Mouse (Mus musculus) layer of hippocampus, adult 11-12 months (tissue): Measurements from ENCODE around the gene Mlh1.

Experiments used
- DNase-seq: peaks from one replicate; pipeline ENCODE4 v3.0.0; 2022; ENCODE audit warnings: low spot score

The Mlh1 gene

DNA sequence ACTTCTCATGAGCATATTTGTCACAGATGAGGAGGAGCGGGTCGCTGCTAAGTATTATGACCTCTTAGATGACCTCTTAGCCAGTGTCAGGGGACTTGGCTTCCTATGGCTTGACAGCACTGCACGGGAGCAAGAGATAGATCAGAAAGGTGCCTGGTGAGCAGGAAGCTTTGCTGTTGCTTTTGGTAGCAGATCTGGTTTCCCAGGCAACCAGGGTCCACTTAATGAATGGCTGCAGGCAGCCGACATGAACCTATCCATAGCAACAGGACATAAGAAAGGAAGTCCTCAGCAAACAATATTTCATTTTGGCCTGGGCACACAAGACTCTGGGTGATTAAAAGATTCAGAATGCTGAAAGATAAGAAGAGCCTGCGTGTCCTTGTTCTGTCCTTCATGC, 14.1 kb upstream of the Mlh1 start:
- DNase-seq, result no peak

DNA sequence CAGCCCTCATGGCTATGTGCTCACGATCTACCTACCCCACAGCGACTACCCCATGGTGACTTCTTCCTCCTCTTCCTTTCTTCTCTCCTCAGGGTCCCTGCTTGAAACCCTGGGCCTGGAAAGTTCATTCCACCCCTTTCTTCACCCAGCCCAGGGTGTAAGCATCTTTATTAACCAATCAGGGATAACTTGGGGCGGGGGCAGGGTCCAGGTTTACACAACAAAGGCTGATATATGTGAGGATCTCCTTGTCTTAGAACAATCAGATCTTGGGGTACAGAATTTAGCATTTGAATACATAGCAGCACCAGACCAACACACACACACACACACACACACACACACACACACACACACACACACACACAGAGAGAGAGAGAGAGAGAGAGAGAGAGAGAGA, 13.5 kb upstream of the Mlh1 start:
- DNase-seq, result no peak

DNA sequence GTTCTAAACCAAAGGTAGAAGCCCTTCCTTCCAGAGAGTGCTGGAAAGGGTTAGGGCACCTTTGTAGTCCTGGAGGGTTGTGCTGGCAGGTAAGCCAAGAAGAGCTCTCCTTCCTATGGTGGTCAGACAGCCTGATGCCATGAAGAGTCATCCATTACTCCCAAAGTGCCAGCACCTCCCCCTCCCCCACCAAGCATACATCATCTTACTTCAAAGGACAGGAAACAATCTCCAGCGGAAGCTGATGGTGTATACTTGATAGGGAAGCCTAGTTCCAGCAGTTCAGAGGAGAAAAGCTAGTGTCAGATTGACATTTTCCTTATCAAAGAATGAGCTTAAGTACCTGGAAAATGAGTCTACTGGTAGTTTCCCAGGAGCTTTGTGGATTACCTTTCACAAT, 3.6 kb upstream of the Mlh1 start:
- DNase-seq, result no peak

DNA sequence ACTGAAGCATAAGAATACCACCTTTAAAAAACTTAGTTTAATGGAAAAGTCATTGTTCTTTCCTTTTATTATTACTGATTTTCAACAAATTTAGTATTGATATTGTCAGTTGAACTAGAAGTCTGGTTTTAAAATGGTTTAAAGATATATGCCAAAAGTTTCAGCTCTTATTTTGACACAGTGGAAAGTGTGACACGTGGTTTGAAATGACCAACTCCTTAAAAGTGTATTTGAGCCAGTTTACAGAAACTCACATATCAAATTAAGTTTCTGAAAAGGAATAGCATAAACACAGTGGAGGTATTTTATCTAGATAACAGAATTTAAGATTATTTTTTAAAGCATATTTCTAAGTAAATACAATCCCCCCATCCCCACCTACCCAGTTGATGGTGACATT, 2.4 kb upstream of the Mlh1 start:
- no peak for DNase-seq

DNA sequence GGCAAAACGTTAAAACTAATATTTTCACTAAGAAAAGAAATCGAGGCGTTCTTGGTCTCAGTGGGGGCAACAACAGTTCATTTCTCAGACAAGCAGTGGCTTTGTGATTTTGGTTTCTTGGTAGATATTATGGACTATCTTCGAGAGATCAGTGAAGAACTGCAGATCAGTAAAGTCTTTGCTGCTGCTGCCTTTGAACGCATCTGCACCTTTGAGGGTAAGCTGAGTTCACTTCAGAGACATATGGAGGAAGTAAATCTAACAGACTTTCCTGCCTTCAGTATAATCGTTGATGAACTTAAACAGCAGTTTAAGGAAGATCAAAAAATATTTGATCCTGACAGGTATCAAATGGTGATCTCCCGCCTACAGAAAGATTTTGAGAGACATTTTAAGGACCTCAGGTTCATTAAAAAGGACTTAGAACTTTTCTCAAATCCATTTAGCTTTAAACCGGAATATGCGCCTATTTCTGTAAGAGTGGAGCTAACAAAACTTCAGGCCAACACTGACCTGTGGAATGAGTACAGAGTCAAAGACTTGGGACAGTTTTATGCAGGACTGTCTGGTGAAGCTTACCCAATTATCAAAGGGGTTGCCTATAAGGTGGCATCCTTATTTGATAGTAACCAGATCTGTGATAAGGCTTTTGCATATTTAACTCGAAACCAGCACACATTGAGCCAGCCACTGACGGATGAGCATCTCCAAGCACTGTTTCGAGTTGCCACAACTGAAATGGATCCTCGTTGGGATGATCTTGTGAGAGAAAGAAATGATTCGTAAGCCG, 1.6 kb upstream of the Mlh1 start:
- DNase-seq, result no peak

DNA sequence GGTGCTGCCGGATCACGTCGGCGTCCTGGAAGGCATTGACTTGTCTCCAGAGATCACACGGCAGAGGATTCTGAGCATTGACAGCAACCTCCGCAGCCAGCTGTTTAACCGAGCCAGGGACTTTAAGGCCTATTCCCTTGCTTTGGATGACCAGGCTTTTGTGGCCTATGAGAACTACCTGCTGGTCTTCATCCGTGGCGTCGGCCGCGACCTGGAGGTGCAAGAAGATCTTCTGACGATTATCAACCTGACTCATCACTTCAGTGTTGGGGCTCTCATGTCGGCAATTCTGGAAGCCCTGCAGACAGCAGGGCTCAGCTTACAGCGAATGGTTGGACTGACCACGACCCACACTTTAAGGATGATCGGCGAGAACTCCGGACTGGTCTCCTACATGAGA, 765 bp upstream of the Mlh1 start:
- peak; percentile 24 for DNase-seq

DNA sequence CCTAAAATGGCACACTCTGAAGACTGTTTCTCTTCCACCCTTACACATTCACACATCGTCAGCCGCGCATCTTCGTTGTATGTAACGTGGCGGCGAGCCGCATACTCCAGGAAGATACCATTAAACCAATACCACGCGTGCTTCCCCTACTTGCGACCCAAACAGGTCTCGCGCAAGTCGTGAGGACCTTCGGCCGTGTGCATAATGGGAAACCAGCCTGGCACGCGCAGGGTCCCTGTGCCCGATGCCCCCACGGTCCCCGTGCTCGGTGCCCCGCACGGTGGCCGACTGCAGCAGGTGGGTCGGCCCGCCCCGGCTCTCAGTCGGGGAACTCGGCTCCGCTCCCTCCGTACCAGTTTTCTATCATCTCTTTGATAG, 546 bp downstream of the Mlh1 start:
- no peak for DNase-seq

DNA sequence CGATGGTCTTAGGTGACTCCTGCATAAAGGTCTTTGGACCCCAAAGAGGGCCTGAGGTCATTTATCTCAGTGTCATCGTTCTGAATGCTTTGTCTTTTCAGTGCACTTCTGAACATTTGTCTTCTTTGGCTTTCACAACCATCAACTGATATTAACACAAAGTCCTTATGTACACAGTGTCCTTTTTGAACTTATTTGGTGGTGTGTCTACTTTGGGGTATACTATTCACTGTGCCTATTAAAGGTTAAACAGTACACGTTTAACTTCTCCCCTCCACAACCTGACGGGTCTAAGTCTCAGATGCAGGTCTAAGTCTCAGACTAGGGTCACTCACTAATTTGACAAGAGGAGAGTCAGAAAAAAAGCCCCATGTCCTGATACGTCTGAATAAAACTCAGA, 985 bp downstream of the Mlh1 start:
- no peak for DNase-seq

DNA sequence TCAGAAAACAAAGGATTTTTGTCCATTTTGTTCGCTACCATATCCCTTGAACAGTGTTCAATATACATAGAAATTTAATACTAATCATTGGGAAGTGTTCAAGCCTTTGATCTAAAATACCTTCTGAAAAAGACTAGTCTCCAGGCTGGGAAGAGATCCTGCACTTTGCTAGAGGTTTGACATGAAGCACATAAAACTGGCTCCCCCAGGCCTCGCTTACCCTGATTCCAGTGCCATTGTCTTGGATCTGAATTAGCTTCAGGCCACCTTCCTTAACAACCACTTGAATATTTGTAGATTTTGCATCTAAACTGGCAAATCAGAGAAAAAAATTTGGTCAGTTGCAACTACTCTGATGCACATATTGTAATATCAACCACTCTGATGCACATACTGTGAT, 3.6 kb downstream of the Mlh1 start:
- DNase-seq, result no peak

DNA sequence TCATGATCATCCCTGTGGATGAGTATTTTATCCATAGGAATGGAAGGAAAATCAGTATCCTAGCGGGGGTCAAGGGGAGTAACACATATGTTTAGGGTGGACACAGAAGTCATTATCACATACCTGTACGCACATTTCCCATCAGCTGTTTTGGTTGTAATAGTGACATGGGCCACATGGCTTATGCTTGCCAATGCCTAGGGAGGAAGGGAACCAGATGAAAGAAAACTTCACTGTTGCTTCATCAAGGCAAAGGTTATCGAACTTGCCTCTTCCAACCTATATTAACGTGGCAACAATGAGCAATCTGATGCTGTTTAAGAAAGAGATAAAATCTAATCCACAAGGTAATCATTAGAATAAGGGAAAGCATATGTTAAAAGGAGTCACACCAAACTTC, 10.2 kb downstream of the Mlh1 start:
- DNase-seq, result no peak

DNA sequence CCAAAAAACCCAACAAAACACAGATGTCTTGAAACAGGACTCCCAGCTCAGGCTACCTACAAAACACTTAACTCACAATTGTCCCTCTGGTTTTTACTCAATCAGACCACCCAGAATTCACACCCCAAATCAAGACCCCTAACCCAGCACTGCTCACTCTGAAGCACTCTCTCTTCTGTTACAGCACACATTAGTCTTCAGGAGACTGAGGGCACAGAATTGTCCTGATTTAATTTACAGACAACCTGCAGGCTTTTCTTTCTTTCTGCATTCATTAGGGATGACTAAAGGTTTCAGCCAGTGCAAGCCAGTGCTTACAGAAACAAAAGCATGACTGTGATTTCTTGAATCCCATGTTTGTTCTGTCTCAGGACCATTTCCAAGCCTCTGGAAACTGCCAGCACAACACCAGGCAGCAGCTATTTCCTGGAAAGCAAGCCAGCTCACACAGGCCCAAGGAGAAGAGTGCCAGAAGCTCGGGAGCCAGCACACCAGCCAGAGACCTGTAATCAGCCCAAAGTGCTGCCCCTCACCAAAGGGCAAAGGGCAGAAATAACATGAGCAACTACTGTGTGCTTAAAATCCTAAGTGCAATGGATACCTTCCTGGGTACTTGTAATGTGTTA, 11.1 kb downstream of the Mlh1 start:
- peak; percentile 50 for DNase-seq

DNA sequence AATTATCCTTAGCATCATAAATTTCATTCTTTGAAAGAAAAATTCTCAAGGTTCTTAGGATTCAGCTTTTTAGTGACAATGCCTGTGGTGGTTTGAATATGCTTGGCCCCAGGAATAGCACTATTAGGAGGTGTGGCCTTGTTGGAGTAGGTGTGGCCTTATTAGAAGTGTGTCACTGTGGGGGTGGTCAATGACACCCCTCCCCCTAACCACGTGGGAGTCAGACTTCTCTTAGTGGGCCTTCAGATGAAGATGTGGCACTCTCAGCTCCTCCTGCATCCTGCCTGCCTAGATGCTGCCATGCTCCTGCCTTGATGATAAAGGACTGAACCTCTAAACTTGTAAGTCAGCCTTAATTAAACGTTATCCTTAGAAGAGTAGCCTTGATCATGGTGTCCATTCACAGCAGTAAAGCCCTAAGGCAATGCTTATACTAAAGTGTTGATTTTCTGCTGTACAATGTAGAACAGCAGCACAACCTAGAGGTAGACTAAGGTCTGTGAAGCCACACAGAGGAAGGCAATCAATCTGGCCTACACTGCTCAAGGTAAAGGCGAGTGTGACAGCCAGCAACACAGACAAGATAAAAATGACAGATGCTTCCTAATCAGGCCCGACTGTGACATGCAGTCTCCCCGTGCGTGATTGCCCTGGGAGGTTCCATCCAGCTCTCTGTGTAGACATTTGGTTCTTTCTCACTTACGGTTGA, 19.3 kb downstream of the Mlh1 start:
- no peak for DNase-seq

DNA sequence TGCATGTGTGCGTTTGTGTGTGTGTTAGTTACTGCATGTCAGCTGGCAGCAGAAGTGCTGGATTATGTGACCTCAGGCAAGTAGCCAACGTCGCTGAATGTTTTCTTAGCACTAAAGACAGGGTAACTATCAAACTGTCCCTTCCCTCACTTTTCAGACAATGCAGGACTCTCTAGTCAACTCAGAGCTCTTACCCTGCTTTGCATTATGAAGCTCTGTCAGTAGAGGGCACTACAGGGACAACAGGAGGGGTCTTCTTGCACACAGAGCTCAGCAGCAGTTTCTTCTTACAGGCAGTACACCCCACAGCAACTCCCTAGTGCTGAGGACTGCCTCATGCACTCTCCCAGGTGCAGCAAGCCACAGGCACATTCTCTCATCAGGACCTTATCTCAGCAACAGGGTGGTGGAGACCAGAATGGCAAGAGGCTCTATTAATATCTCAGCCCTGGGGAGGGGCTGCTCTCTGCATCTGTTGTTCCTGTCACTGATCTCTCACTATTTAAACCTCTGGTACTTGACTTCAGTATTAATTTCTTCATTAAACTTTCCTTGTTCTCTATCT, 23.8 kb downstream of the Mlh1 start:
- peak; percentile 40 for DNase-seq

DNA sequence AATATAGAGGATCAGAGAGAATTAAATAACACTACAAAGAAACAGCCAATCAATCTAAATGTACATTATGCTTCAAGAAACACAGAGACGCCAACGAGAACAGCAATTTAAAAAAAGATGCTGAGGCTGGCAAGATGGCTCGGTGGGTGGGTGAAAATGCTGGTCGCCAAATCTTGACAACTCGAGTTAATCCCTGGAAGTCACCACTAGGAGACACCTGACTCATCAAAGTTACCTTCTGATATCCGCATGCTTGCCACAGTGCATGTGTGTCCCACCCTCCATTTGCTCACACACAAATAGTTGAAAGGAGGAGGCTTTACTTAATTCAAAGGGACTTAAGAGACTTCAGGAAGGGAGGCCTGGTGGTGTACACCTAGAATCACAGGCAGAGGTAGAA, 26.0 kb downstream of the Mlh1 start:
- DNase-seq, result no peak

DNA sequence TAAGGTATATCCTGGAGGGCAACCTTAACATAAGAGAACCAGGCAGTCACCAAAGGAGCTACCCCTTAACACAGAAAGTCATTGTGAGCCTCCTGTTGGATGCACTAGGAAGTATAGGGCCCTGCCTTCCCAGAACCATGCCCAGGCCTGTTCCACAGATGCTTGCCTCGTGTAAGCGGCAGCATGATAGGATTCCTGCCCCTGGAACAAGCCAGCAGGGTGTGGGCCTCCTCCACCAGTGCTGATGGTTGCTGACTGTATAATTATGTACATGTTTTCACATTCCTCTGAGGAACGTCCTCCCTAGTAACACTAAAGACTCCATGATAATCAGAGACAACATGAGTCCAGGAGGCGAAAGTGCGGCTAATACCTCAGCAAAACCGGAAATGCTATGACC, 28.2 kb downstream of the Mlh1 start:
- no peak for DNase-seq

DNA sequence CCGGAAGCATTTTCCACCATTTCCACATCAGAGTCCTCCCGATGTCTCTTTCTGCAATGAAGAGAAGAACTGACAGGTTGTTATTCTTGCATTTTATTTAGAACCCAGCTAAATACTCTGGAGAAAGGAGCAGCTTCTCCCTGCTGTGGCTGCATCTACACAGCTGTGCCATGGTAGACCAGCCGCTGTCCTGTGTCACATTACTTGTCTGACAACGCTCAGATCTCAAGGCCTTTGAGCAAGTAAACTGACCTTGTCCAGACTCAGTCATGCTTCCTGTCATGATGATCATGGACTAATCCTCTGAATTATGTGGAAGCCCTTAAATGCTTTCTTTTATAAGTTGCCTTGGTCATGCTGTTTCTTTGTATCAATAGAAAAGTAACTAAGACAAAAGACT, 31.8 kb downstream of the Mlh1 start:
- no peak for DNase-seq

DNA sequence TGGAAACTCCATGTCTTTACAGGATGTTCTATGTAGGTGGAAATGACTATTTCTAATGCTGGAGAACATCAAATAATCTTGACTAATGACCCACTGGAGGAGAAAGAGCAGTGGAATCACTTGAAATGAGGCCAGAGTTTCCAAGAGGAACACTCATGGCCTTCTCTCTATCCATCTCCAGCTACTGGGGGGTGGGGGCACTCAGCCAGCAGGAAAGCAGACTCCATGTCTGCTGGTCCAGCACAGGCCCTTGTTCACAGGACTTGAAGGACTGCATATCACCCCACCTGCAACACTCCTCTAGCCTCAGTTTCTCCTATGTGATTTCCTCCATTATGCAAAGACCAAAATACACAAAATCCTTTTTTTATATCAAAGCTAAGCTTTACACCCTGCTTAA, 33.9 kb downstream of the Mlh1 start:
- no peak for DNase-seq

DNA sequence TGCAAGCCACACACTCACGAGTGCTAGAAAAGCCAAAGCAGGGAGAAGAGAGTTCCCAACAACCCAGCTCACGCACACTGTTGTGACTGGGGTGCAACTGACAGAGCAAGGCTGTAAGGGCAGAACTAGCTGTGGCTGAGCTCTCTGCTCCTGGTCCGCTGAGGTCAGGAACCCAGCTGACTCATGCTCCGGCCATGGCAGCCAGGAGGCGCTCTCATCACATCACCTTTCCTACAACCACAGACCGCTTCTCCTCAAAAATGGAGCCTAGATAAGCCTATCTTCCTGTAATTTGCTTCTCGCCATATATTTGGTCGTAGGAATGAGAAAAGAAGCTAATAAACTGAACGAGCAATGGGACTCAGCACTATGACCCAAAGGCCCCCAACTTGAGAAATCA, 36.9 kb downstream of the Mlh1 start:
- no peak for DNase-seq

DNA sequence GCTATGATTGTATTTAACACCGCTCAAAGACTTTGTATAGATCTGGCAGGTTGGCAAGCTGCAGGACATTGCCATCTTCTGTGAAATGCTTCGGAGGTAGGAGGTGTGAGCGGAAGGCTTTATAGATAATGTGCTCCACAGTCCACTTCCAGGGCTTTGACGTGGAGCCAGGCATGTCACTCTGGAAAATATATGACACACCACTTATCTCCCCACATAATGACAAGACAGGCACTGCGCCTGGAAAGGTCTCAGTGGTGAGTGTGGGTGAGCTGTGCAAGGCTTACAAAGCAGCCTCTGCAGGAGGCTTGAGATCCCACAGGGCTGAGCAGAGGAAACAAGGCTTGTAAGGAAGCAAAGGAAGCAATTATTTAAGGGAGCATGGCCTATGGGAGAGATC, 43.1 kb downstream of the Mlh1 start:
- DNase-seq, result no peak

DNA sequence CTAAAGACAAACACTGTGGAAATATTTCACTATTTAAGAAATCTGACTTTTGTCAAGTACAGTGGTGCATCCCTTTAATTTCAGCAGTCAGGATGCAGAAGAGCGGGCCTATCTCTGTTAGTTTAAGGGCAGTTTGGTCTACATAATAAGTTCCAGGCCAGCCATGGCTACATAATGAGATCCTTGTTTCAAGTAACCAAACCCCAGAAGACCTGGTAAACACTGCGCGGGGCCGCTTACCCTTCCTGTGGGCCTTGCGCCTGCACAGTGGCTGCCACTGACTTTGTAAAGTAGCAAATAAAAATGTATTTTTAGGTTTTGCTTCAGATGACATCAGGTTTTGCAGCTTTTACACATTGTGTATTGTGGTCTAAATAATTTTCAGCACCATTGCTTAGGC, 48.2 kb downstream of the Mlh1 start:
- no peak for DNase-seq

DNA sequence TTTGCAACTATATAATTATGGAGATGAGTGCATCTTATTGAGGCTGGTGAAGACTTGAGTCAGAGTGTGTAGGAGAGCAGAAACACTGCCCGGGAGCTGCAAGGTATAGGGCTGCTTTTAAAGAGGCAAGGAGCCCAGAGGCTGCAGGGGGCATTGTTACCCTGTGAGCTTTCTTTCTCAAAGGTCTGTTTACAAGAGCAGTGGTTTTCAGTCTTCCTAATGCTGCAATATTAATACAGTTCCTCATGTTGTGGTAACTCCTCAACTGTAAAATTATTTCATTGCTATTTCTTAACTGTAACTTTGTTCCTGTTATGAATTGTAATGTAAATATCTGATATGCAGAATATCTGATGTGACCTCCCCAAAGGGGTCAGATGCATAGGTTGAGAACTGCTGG, 50.0 kb downstream of the Mlh1 start:
- no peak for DNase-seq

DNA sequence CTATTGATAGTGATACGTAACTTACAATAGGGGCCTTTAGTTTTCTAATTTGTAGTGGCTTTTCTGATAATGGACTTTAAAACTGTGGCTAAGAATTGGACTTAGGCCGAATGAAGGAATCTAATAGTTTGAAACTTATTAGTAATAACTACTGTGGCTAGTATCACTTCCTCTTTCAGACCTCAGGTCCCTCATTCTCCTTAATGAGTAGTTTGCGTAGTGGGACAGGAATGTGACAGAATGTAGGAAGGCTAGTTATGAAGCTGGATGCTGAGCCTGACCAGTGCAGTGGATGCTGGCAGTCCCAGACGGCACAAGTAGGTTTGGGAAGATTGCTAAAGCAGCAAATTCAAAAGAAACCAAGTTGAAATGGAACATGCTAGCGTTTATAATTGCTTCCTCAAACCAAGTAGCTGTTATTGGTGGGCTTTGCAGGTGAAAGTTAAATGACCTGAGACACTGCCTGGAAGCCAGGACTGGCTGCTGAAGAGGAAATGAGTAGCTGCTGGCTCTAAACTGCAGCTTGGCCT, 51.0 kb downstream of the Mlh1 start:
- no peak for DNase-seq

DNA sequence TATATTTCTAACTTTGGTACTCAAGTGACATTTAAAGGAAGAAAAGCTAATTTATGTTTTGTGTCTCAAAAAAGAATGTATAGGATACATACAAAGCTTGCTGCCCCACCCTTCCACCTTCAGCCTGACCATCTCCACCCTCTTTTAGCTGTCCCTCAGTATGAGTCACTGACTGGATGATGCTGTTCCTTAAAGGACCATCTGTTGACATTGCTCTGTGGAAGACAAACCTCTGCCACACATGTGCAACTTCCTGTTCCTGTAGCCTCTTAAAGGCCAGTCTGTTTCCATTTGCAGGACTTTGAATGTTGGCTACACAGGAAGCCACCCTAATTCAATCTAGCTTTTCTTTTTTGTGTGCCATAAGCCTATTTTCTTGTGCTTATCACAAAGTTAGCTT, 55.2 kb downstream of the Mlh1 start:
- no peak for DNase-seq
